ENCODE assay signal across 7 mouse cellular contexts in genomic region chr9:78175277-78176200, GRCm38 (mm10). TPM values are rescaled to one million over a fixed set of nuclear protein-coding genes. Genes with fewer than 3 reads are reported as not detected.
DNase-seq lines count a peak whose midpoint lies in the region; ATAC-seq lines count a peak whose summit lies in the region.

No protein-coding gene starts in this region.

- peak overlapping the region; percentile 63 for H3K4me3 ChIP-seq in embryonic facial prominence, embryonic 11.5 days (ENCODE audit: low read depth, low read length)
- H3K4me3 ChIP-seq in limb, embryonic 10.5 days, result peak overlapping the region; percentile 75
- peak overlapping the region; percentile 56 for H3K4me3 ChIP-seq in midbrain, embryonic 13.5 days (replicated peaks)

- H3K9me3 ChIP-seq in embryonic facial prominence, embryonic 11.5 days (replicated peaks; ENCODE audit: control insufficient read depth, low read length), result no peaks in the 10 kb centered on the region
- H3K9me3 ChIP-seq in limb, embryonic 10.5 days (replicated peaks), result no peaks in the 10 kb centered on the region
- H3K9me3 ChIP-seq in midbrain, embryonic 13.5 days, result no peaks in the 10 kb centered on the region

- peak; percentile 98 for ATAC-seq in embryonic facial prominence, embryonic 11.5 days (replicated peaks; ENCODE audit: insufficient number of reproducible peaks, low FRiP score, low TSS enrichment, low read depth)
- ATAC-seq in granulocyte monocyte progenitor cell, adult 5-6 weeks (replicated peaks; ENCODE audit: poor library complexity, severe bottlenecking), result peak; percentile 93
- peak; percentile 98 for ATAC-seq in midbrain, embryonic 13.5 days

- DNase-seq in adrenal gland, postnatal 14 days, result peak; percentile 98
- DNase-seq in embryonic facial prominence, embryonic 11.5 days (ENCODE audit: low spot score), result peak; percentile 98
- peak; percentile 94 for DNase-seq in kidney, adult 11 months
- DNase-seq in limb, embryonic 10.5 days (ENCODE audit: low spot score), result peak; percentile 94
- DNase-seq in spleen, adult 12 weeks (ENCODE audit: low spot score), result peak; percentile 90

- no peaks in the 10 kb centered on the region for H3K36me3 ChIP-seq in embryonic facial prominence, embryonic 11.5 days (replicated peaks; ENCODE audit: control insufficient read depth, insufficient read depth, low read depth, low read length)
- H3K36me3 ChIP-seq in limb, embryonic 10.5 days, result 0 out of 2 replicates have a peak, but pooled peaks cover 1% of the 10 kb centered on the region
- H3K36me3 ChIP-seq in midbrain, embryonic 13.5 days, result no peaks in the 10 kb centered on the region

- H3K27ac ChIP-seq in embryonic facial prominence, embryonic 11.5 days (replicated peaks; ENCODE audit: low read depth, low read length), result peak overlapping the region; percentile 93
- H3K27ac ChIP-seq in limb, embryonic 10.5 days, result peak overlapping the region; percentile 95
- peak overlapping the region; percentile 98 for H3K27ac ChIP-seq in midbrain, embryonic 13.5 days

- H3K27me3 ChIP-seq in embryonic facial prominence, embryonic 11.5 days (ENCODE audit: control insufficient read depth, insufficient read depth, low read length), result no peaks in the 10 kb centered on the region
- no peaks in the 10 kb centered on the region for H3K27me3 ChIP-seq in limb, embryonic 10.5 days (ENCODE audit: low read depth, poor library complexity, severe bottlenecking)
- H3K27me3 ChIP-seq in midbrain, embryonic 13.5 days, result no peaks in the 10 kb centered on the region

- WGBS in embryonic facial prominence, embryonic 11.5 days, result under 1% methylated on average over 46 of the region's 58 CpGs
- WGBS in limb, embryonic 10.5 days, result 1% methylated on average over 52 of the region's 58 CpGs
- under 1% methylated on average over 51 of the region's 58 CpGs for WGBS in midbrain, embryonic 13.5 days

- no peaks in the 10 kb centered on the region for H3K4me1 ChIP-seq in embryonic facial prominence, embryonic 11.5 days (ENCODE audit: control insufficient read depth, insufficient read depth, low read length)
- peaks cover 6% of the 10 kb centered on the region for H3K4me1 ChIP-seq in limb, embryonic 10.5 days
- peaks cover 14% of the 10 kb centered on the region; the same call in 1 of the 2 replicates for H3K4me1 ChIP-seq in midbrain, embryonic 13.5 days (replicated peaks)

- H3K9ac ChIP-seq in embryonic facial prominence, embryonic 11.5 days (replicated peaks; ENCODE audit: low read length), result peak overlapping the region; percentile 89
- H3K9ac ChIP-seq in midbrain, embryonic 13.5 days (replicated peaks), result peak overlapping the region; percentile 77

- peak overlapping the region; percentile 61 for H3K4me2 ChIP-seq in embryonic facial prominence, embryonic 11.5 days (ENCODE audit: low read depth, low read length)
- H3K4me2 ChIP-seq in midbrain, embryonic 13.5 days (replicated peaks), result peak overlapping the region; percentile 60

RNA-seq across cellular contexts. Expression of gene Gsta4, which starts 7.0 kb away (rescaled TPM):
- total RNA-seq in adrenal gland, postnatal 14 days (2021), result 58.5 and 58.7 TPM in 2 replicates
- polyA plus RNA-seq in embryonic facial prominence, embryonic 11.5 days (2014; fragmentation: Nextera tagmentation; extraction: Ambion mirVana), result 120 and 124 TPM in 2 replicates
- total RNA-seq in granulocyte monocyte progenitor cell, adult 5-6 weeks (2014; fragmentation: Nextera tagmentation), result 1.9 and 3.4 TPM in 2 replicates
- total RNA-seq in granulocyte monocyte progenitor cell, adult 5-6 weeks (2017), result 2.0 and 2.8 TPM in 2 replicates
- polyA plus RNA-seq in limb, embryonic 10.5 days (2016; fragmentation: Nextera tagmentation; extraction: Ambion mirVana), result 89.0 and 114 TPM in 2 replicates
- polyA plus RNA-seq in midbrain, embryonic 13.5 days (2015; fragmentation: Nextera tagmentation; extraction: Ambion mirVana), result 15.5 and 19.5 TPM in 2 replicates

RNA-seq across cellular contexts. Expression of gene Gsta1, which starts 54.9 kb away (rescaled TPM):
- not detected in 2 replicates for total RNA-seq in adrenal gland, postnatal 14 days (2021)
- not detected in 2 replicates for polyA plus RNA-seq in embryonic facial prominence, embryonic 11.5 days (2014; fragmentation: Nextera tagmentation; extraction: Ambion mirVana)
- not detected in 2 replicates for total RNA-seq in granulocyte monocyte progenitor cell, adult 5-6 weeks (2014; fragmentation: Nextera tagmentation)
- total RNA-seq in granulocyte monocyte progenitor cell, adult 5-6 weeks (2017), result not detected in 2 replicates
- polyA plus RNA-seq in limb, embryonic 10.5 days (2016; fragmentation: Nextera tagmentation; extraction: Ambion mirVana), result not detected in 2 replicates
- polyA plus RNA-seq in midbrain, embryonic 13.5 days (2015; fragmentation: Nextera tagmentation; extraction: Ambion mirVana), result not detected in 2 replicates

Comparison
In these comparisons a context has a peak if more than half of its experiments do, and no peak if none do; other contexts are left out.
1. Peak in every context shown above with its lines: DNase-seq, ATAC-seq, H3K4me3 ChIP-seq and H3K27ac ChIP-seq.